Mouse (Mus musculus): ENCODE results near the gene Tcf7.

Gene Tcf7

DNA sequence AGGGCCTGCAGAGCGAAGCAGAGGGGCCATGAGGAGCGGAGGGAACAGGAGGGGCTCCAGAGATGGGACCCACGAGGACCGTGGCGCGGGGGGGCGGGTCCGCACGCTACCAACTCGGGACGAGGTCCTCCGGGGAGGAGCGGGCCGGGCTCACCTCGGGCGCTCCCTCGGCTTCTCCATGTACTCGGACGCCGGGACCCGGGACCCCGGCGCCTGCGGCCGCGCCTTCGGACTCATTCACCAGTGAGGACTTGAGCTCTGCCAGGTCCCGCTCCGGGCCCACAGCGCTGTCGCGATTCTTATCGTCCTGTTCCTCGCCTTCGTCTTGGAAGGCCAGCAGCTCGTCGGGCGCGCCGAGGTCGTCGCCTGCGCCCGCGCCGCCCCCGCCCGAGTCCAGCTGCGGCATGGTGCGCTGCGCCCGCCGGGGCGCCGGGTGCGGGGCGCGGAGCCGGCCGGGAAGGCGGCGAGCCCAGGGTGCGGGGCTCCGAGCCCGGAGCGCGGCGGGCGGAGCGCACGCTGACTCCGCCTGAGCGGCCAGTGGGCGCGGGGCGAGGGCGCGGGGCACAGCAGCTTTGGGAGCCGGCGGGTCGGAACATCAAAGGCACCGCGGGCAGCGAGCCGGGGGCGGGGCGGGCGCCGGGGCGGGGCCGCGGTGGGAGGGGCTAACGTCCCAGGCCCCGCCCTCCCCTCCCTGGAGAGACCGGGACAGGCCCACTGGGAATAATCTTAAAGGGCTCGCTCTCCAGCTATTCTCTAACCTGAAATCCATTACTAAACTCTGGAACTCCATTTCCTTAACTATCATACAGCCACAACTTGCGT is at the start of gene Tcf7:
Gene Tcf7 (minus strand): TSS at position 241 of the 822 bp plus-strand sequence.
- peak; percentile 80 for DNase-seq (ENCODE audit: low spot score)

DNA sequence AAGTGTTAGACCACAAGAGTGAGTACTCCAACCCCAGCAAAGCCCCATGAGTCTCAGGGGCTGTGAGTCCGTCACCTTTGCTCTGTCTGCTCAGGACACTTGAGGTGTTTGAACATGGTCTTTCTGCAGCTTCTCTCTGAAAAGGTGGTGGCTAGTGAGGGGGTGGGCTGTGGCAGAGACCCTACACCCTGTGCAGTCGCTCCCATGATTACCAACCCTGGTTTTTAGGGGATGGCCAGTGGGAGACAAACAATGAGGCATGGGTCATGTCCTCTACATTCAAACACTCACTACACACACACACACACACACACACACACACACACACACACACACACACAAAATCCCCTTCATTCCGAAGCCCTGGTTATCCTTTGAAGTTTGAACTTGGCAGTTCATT is 44.5 kb upstream of the Tcf7 start:
- DNase-seq (ENCODE audit: low spot score): no peak

DNA sequence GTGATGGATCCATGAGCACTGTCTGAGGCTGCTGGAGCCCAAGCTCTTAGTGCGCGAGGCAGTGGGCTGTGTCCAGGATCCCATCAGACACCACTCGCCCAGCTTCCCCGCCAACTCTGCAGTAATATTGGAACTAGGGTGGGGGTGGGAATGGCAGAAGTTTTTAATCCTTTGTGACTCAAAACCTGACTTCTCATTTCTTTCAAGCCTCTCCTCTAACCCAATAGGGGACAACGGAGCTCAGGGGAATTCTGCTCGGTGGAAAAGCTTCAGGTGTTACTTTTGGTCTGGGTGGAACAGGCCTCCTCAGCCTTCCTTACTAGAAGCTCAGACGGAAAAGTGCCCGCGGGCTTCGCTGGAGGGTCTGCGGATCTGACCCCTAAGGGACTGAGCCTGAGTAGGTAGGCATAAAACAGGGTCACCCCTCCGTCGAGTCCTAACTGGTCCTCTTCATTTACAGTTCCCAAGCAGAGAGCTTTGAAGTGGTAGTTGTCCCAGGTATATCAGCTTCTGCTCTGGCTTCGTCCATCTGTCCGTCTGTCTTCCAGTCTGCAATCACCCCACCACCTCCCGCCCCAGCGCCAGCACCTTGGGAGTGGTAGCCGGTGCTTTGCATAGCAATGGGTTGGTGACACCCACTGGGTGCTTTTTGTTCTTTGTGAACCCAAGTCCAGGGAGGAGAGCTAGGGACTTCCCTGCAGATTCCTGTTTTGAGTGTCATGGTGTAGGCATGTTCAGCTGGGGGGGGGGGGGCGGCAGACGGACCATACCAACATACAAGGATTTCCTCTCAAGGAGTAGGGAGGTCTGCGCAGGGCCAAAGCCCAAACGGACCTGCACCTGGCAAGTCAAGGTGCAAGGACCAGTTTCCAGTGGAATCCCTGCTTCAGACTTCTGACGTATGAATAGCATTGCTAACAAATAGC is 41.9 kb upstream of the Tcf7 start:
- no peak for DNase-seq (ENCODE audit: low spot score)

DNA sequence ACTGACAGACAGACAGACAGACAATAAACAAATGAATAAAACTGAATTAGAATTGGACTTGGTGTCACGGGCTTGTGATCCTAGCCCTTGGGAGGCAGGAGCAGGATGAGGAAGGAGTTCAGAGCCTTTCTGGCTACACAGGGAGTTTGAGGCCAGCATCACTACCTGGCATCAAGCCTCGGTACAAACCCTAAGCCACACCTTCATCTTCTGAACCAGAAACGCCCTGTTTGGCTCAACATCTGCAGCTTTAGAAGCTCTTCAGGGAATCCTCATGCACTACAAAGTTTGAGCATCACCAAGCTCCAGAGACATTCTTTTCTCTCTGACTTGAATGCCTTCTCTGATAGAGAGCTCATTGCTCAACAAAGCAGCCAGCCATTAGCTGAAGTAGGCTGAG is 38.7 kb upstream of the Tcf7 start:
- DNase-seq (ENCODE audit: low spot score): no peak

DNA sequence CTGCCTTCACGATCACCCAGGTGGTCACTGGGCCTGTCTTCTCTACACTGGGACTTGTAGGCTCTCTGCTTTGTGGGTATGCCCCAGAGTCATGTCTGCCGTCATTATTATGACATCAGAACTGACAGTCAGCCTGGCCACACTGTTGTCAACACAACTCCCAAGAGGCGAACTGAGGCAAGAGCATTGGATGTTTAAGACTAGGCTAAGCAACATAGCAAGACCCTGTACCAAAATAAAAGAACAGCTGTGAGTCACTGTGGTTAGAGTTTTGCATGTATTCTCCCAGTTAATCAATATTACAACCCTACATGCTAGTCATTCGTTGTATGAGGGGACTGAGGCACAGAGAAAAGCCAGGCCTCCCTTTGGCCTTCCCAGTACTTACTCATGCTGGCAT is 37.7 kb upstream of the Tcf7 start:
- DNase-seq (ENCODE audit: low spot score): no peak

DNA sequence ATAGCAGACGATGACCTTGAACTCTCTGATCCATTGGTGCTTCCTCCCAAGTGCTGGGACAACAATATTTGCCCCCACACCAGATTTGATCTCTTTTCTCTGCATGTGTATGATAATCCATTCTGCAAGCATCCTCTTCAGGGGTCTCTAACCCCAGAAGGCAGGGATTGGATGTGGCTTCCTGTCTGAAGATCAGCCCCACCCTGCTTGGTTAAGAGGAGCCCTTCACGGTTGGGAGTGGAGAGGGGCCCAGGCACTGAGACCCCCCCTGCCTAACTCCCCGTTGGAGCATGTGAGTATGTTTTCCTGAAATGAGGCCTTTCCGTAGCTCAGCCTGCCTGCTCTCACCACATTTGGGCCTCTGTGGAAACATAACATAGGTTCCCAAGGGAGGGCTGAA is 36.9 kb upstream of the Tcf7 start:
- DNase-seq (ENCODE audit: low spot score): no peak

DNA sequence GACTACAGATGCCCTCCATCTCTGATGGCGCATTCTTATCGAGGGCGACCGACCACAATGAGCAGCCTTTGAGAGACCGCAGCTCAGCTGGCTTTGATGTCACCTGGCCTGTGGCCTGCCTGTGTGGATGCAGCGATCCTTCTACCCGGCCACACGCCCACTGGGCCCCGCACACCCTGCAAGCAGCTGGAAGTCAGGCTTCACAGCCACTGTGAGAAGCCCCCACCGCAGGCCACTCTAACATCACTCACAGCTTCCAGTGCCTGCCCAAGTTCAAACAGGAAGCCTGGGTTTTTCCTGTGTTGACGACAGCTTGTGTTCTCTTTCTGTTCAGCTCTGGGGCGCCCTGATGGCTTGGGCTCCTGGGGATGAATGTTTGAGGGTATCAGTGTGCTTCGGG is 35.6 kb upstream of the Tcf7 start:
- DNase-seq (ENCODE audit: low spot score): no peak

DNA sequence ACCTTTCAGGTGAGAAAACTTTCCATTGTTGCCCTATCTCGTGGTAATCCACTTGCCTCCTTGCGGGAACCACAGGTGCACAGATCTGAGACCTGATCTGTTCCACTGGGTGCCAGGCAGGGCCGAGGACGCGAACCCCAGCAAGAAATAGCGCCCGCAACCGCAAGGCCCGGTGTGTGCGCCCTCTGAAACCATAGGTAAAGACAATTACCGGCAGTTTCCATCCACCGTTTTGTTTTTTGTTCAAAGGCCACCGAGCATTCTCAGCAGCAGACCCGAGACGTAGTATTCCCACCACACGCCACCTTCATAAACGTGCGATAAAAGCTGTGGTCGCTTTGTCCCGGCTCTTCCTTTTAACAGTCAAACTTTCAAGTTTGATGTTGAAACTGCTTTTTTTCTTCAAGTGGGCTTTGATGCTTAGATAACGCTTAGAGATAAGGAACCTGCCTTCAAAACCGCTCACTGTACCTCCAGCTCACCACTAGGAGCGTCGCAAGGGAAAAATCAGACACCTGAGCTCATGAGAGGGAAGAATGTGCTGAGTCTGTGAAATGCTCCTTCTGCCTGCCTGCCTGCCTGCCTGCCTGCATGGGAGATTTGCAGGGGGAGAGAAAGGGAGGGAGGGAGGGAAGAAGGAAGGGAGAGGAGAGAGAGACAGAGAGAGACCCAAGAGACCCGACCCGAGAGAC is 31.4 kb upstream of the Tcf7 start:
- no peak for DNase-seq (ENCODE audit: low spot score)

DNA sequence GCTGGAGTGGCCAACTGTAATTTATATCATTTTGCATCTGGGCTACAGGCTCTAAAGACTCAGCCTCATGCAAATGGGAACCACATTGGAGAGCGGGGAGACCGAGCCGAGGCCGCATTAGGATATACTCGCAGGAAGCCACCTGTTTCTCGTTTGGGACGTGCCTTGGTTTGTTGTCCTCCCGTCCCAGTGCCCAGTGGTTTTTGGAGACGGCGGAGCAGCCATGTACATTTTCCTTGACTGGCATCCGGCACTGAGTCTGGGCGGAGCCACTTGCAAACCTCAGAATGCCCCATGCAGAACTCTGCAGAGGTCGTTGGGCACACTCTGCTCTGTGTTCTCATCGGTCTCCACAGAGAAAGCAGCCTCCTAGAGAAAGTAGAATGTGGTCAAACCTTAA is 27.9 kb upstream of the Tcf7 start:
- no peak for DNase-seq (ENCODE audit: low spot score)

DNA sequence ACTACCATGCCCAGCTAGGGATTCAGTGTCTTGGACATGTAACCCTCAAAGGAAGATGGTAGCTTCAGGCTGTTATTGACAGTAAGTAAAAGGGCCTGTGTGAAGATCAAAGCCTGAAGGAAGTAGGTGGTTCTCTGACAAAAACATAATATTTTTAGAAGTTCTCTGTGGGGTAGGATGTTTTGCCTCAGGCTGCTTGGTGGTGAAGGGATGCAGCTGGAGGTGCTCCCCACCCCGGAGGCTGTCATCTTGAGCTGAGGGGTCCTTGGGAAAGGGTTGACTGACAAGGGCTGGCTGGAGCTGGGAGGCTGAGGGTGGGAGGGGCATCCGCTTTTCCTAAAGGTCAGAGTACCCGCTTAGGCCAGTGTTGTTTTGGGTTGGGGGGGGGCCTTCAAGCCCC is 26.7 kb upstream of the Tcf7 start:
- no peak for DNase-seq (ENCODE audit: low spot score)

DNA sequence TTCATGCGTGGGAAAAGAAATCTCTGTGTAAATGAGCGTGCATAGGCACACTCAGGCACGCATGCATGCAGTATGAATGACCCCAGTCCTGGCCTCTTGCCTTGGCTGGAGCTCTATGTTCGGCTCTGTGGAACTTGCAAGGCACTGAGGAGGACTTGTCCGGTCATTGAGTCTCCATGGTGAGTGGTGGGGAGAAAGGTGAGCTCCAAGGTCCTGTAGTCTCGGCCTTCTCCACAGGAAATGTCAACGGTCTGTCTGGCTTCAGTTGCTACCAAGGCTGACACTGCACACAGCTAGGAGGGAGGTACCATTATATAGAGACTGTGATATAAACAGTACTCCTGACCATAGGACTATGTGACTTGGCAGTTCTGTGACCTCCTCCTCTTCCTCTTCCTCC is 23.6 kb upstream of the Tcf7 start:
- DNase-seq (ENCODE audit: low spot score): no peak

DNA sequence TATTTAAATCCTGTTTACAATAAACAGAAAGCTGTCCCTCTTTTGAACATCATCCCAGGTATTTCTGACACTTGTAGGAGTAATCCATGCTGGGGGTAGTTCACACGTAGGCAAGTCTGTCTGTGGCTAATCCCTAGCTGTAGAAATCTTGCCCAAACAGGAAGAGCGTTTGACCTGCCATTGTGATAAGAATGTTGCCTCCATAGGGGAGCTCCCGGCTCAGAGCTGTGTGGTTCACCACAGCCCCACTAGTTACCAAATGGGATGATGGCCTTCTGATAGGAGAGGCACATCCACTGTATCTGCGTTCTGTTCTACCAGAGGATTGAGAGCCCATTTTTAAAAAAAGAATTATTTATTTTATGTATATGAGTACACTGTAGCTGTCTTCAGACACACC is 22.5 kb upstream of the Tcf7 start:
- no peak for DNase-seq (ENCODE audit: low spot score)

DNA sequence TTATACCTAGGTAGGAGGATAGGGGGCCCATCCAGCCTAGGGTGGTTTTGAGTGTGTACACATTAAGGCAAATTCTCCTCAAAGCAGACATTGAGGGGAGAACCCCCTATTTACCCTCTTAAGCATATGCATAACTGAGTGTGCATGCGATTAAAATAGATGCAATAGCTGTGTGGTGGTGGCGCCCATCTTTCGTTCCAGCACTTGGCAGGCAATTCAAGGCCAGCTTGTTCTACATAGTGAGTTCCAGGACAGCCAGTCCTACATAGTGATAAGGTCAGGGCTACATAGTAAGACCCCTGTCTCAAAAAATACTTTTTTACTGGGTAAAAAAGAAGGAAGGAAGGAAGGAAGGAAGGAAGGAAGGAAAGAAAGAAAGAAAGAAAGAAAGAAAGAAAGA is 19.9 kb upstream of the Tcf7 start:
- peak; percentile 39 for DNase-seq (ENCODE audit: low spot score)

DNA sequence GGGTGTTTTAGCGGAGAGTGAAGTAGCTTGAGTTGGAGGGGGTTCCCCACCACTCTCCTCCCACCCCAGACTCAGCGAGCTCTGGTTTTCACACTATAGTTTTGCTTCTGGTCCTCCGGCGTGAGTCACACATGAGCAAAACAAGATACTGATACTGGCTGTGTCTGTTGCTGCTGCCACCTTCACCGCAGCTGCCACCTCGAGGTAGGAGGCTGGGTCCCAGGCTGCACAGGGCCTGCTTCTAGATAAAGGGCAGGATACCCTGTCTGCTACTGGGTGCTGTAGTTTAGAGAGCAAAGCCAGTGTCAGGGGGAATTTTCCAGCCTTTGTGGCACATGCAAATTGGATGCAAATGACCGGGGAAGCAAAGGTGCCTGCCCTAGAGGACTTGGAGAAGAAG is 16.9 kb upstream of the Tcf7 start:
- no peak for DNase-seq (ENCODE audit: low spot score)

DNA sequence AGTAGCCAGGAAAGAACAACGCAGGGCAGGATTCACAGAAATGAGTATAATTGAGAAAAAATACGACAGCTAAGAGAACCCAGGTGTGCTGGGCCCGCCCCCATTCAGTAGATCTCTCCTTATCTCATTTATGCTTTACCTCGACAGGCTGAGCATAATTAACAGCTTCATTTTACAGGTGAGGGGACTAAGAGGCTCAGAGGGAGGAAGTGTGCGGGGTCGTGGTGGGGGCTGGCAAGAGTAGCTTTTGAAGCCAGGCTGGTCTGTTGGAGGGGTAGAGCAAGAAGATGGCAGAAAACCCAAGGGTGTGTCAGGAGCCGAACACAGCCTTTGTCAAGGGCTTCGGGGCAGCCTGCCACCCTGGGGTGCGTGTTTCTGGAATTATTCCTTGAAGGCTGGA is 16.1 kb upstream of the Tcf7 start:
- no peak for DNase-seq (ENCODE audit: low spot score)

DNA sequence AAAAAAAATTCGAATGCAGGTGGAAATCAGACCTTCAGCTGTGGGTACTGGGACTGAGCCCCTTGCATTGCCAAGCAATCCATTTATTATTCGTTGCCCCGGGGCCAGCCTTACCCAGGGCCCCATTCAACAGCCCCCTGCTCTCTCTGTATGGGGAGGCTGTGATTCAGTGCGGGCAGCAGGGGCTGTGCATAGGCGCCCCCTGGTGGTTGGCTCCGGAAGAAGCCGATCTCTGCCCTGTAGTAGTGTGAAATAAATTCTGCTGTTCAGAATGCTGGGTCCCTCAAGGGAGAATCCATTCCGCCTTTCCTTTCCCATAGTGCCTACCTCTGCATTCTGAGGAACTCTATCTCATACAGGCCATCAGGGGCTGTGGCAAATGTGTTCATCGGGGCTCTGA is 14.5 kb upstream of the Tcf7 start:
- peak; percentile 70 for DNase-seq (ENCODE audit: low spot score)

DNA sequence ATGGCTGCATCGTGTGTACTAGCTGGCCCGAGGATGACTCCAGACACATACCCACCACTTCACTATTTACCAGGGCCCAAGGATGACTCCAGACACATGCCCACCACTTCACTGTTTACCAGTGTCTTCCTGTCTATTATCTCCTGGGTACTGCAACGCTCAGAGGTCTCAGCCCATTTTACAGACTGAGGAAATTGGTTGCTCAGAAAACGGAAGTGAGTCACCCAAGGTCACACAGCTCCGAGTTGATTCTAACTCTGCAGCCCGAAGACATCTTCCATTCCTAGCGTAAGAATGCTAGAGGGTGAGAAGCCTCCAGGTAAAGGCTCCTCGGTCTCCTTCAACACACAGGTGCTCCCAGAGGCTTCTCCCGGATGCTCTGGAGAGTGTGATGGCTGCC is 11.3 kb upstream of the Tcf7 start:
- DNase-seq (ENCODE audit: low spot score): no peak

DNA sequence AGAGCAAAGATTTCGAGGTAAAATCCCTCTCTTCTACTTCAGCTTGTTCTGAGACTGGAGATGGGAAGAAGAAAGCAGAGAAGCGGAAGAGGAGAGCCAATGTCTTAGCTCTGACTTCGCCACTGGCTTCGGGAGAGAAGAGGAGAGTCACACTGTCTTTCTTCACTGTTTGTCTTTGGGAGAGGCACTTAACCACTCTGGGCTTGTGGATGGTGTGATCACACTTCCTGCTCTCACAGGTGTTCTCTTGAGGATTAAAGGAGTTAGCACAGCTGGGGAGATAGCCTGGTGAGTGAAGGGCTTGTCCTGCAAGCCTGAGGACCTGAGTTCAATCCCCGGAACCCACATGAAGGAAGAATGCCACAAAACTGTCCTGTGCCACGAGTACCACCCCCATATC is 10.1 kb upstream of the Tcf7 start:
- no peak for DNase-seq (ENCODE audit: low spot score)

DNA sequence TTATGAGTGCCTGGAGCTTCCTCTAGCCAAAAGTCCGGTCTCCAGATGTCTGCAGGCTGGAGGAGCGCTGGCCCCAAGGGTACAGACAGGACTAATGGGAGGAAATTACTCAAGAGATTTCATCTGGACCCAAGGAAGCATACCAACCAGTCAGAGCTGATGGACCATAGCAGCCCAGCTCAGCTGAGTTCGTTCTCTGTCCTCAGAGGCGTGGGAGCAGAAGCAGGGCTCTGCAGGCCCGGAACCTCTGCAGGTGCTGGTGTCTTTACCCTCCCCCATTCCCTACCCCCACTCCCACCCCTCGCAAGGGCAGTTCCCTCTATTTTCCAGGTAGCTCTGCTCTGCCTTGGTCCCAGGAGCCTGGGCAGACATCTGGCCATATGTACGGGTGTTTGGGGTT is 9.5 kb upstream of the Tcf7 start:
- DNase-seq (ENCODE audit: low spot score): no peak

DNA sequence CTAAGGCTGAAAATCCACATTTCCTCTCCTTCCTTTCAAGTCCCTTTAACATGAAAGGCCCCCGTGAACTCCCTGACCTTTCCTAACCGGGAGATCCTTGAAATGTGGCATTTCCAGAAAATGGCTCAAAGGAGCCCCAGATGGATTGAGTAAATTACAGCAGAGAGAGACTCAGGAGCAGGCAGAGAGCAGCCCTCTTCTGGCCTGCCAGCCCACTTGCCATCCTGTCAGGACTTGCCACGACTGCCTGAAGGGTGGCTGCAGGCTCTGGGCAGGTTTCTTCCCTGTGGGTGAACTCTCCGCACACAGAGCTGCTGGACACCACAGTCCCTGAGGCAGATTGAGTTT is 4.1 kb upstream of the Tcf7 start:
- no peak for DNase-seq (ENCODE audit: low spot score)

DNA sequence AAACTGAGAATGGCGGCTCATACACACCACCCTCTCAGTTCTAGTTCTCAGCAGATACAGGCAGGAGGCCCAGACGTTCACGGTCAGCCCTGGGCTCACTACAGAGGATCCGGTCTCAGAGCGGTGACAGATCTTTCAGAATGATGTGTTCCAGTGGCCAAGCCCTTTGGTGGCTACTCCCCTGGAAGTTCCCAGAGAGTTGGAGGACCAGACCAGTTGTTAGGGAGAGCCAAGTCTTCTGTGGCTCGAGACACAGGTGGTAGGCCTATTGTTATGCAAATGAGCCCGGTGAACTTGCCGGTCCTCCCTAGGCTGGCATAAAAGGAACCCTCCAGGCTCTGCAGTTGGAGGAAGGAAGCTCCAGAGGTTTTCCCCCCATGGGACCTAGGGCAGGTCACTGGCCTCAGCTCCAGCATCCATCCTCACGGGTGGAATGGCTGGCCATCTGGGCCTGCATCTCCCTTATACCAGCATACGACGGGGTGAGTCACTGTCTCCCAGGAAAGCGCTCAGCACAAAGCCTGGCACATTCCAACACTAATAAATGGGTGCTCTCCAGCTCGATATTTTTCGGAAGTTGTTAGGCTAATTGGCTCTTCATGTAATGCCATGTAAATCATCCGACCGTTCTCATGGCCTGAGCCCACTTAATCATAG is 3.6 kb upstream of the Tcf7 start:
- DNase-seq (ENCODE audit: low spot score): no peak
